Mouse (Mus musculus): ENCODE data around the gene Map3k15. TPM values are rescaled to one million over a fixed set of nuclear protein-coding genes. Genes with fewer than 3 reads are reported as not detected.

Gene Map3k15
- polyA plus RNA-seq, 1 experiment from 2014 or later: 0.27 TPM

GRCm38 (mm10) chrX:159973730-159974129 lies 14.5 kb upstream of the Map3k15 start:
- H3K36me3 ChIP-seq: no peaks in the 10 kb centered on the region
- H3K9me3 ChIP-seq: no peaks in the 10 kb centered on the region
- no peak for ATAC-seq (ENCODE audit: low FRiP score, low read depth)
- no peak overlapping the region for H3K27ac ChIP-seq
- H3K9ac ChIP-seq: no peak overlapping the region
- H3K4me3 ChIP-seq: no peak overlapping the region
- no peaks in the 10 kb centered on the region for H3K4me1 ChIP-seq
- H3K27me3 ChIP-seq: peaks cover 3% of the 10 kb centered on the region; the same call in 1 of the 2 replicates
- no peak overlapping the region for H3K4me2 ChIP-seq (replicated peaks)
- 27% methylated on average over 5 of the region's 5 CpGs for WGBS

- Histone ChIP-seq H3K9me3 (no peaks in the 10 kb centered on the region), H3K4me2 (replicated peaks) (no peak overlapping the region), H3K27ac (no peak overlapping the region), H3K4me3 (no peak overlapping the region), H3K4me1 (no peaks in the 10 kb centered on the region), H3K36me3 (no peaks in the 10 kb centered on the region), H3K27me3 (peaks cover 8% of the 10 kb centered on the region; the same call in 1 of the 2 replicates), H3K9ac (no peak overlapping the region)
- WGBS: 67% methylated on average over 3 of the region's 3 CpGs
- no peak for ATAC-seq (ENCODE audit: low FRiP score, low read depth)
Measured at GRCm38 (mm10) chrX:159976243-159976642, 12.0 kb upstream of the Map3k15 start.

GRCm38 (mm10) chrX:159995808-159996207 lies 7.6 kb downstream of the Map3k15 start:
- H3K4me3 ChIP-seq: no peak overlapping the region
- no peak for ATAC-seq (ENCODE audit: low FRiP score, low read depth)
- 84% methylated on average over 6 of the region's 6 CpGs for WGBS
- no peaks in the 10 kb centered on the region for H3K9me3 ChIP-seq
- no peak overlapping the region for H3K27ac ChIP-seq
- no peaks in the 10 kb centered on the region for H3K4me1 ChIP-seq
- H3K4me2 ChIP-seq (replicated peaks): no peak overlapping the region
- H3K9ac ChIP-seq: no peak overlapping the region
- H3K36me3 ChIP-seq: no peaks in the 10 kb centered on the region
- H3K27me3 ChIP-seq: peaks cover 18% of the 10 kb centered on the region; the same call in 1 of the 2 replicates

DNA sequence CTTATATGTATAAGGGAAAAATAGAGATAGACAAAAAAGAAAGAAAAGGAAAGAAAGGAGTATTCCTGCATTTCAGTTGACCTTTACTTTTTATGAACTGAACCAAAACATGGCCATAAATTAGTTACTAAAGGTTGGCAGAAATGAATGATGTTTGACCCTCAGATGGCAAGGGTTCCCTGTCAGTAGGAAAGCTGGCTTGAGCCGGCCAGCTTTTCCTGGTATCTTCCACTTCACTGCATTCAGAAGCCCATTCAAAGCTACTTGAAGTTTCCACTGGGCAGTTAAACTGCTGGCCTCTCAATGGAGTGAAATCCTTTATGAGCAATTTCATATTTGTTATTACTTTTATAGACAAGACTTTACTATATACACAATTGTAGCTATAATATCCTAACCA lies 65.1 kb downstream of the Map3k15 start:
- Histone ChIP-seq H3K9ac (no peak overlapping the region), H3K4me3 (no peak overlapping the region), H3K9me3 (no peaks in the 10 kb centered on the region), H3K27me3 (peaks cover 9% of the 10 kb centered on the region; the same call in 1 of the 2 replicates), H3K27ac (no peak overlapping the region), H3K36me3 (no peaks in the 10 kb centered on the region), H3K4me2 (replicated peaks) (no peak overlapping the region), H3K4me1 (no peaks in the 10 kb centered on the region)
- ATAC-seq (ENCODE audit: low FRiP score, low read depth): no peak
- WGBS: 50% methylated on average over 1 of the region's 1 CpGs

DNA sequence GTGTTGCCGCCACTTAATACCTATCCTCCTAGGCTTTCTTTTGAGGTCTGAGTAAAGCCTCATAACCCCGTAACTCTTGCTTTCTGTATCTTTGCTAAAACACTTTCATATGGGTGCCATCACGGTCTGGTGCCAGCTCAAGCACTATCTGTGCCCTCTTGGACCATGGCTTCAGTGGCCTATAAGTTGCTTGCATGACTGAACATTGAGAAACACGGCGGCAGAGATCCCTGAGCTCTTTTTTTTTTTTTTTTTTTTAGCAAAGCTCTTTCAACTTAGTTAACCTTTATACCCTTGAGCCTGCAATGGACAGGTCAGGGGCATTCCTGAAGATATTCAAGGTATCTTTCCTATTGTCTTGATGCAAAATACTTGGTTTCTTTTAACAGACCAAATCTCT lies 66.4 kb downstream of the Map3k15 start:
- no peak overlapping the region for H3K27ac ChIP-seq
- H3K36me3 ChIP-seq: no peaks in the 10 kb centered on the region
- H3K9me3 ChIP-seq: no peaks in the 10 kb centered on the region
- no peak overlapping the region for H3K9ac ChIP-seq
- H3K4me2 ChIP-seq (replicated peaks): no peak overlapping the region
- no peak for ATAC-seq (ENCODE audit: low FRiP score, low read depth)
- H3K4me1 ChIP-seq: no peaks in the 10 kb centered on the region
- peaks cover 11% of the 10 kb centered on the region; the same call in 1 of the 2 replicates for H3K27me3 ChIP-seq
- WGBS: 82% methylated on average over 5 of the region's 5 CpGs
- H3K4me3 ChIP-seq: no peak overlapping the region

DNA sequence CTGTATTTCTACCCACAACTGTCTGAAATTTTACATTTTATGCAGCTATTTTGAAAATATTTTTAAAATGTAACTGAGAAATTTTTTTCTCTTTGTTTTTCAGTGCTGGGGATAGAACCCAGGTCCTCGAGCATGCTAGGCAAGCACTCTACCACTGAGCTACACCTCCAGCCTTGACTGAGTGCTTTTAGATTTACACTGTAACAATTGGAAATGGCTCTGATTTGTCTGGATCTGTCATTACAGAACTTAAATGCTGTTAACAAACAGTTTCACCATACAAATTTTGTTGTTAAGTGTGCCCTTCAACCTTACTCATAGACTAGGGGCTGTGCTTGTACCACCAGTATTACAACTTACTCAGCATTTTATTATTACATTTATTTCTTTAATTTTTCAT lies 103.7 kb downstream of the Map3k15 start:
- H3K36me3 ChIP-seq: no peaks in the 10 kb centered on the region
- WGBS: 76% methylated on average over 1 of the region's 1 CpGs
- 0 out of 2 replicates have a peak, but pooled peaks cover 4% of the 10 kb centered on the region for H3K27me3 ChIP-seq
- H3K9ac ChIP-seq: no peak overlapping the region
- no peak for ATAC-seq (ENCODE audit: low FRiP score, low read depth)
- no peaks in the 10 kb centered on the region for H3K4me1 ChIP-seq
- no peaks in the 10 kb centered on the region for H3K9me3 ChIP-seq
- H3K4me3 ChIP-seq: no peak overlapping the region
- H3K4me2 ChIP-seq (replicated peaks): no peak overlapping the region
- no peak overlapping the region for H3K27ac ChIP-seq

DNA sequence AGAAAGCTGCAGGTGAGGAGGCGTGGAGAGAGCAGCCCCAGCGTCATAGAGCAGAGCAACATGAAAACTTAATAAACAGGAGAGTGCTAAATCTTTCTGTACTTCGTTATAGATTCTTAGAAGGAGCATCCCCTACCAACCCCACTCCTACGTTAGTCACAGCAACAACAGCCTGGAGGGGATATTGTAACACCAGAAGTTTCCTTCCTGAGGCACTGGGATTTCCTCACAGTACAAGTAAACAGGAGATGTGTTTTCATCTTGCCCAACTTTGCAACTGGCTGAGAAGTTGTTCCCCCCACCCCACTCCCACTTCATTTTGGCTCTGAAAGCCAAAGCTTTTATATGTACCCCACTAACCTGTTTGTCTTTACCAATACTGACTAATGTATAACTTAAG lies 119.6 kb downstream of the Map3k15 start:
- Histone ChIP-seq H3K9ac (no peak overlapping the region), H3K4me3 (no peak overlapping the region), H3K27ac (no peak overlapping the region), H3K36me3 (no peaks in the 10 kb centered on the region), H3K9me3 (no peaks in the 10 kb centered on the region), H3K27me3 (peaks cover 16% of the 10 kb centered on the region; the same call in 1 of the 2 replicates), H3K4me2 (replicated peaks) (no peak overlapping the region), H3K4me1 (no peaks in the 10 kb centered on the region)
- ATAC-seq (ENCODE audit: low FRiP score, low read depth): no peak
- WGBS: 58% methylated on average over 4 of the region's 4 CpGs

GRCm38 (mm10) chrX:160113777-160114176 lies 125.5 kb downstream of the Map3k15 start:
- H3K4me3 ChIP-seq: no peak overlapping the region
- no peaks in the 10 kb centered on the region for H3K4me1 ChIP-seq
- H3K4me2 ChIP-seq (replicated peaks): no peak overlapping the region
- WGBS: 88% methylated on average over 1 of the region's 1 CpGs
- H3K27me3 ChIP-seq: peaks cover 5% of the 10 kb centered on the region; the same call in 1 of the 2 replicates
- H3K27ac ChIP-seq: no peak overlapping the region
- no peaks in the 10 kb centered on the region for H3K9me3 ChIP-seq
- peaks cover under 1% of the 10 kb centered on the region; the same call in 1 of the 2 replicates for H3K36me3 ChIP-seq
- H3K9ac ChIP-seq: no peak overlapping the region
- ATAC-seq (ENCODE audit: low FRiP score, low read depth): no peak

- Histone ChIP-seq H3K4me3 (no peak overlapping the region), H3K9me3 (no peaks in the 10 kb centered on the region), H3K27me3 (peaks cover 10% of the 10 kb centered on the region; the same call in 1 of the 2 replicates), H3K4me1 (no peaks in the 10 kb centered on the region), H3K9ac (no peak overlapping the region), H3K27ac (no peak overlapping the region), H3K4me2 (replicated peaks) (no peak overlapping the region), H3K36me3 (peaks cover 11% of the 10 kb centered on the region; the same call in 1 of the 2 replicates)
- no peak for ATAC-seq (ENCODE audit: low FRiP score, low read depth)
Measured at GRCm38 (mm10) chrX:160116074-160116473, 127.8 kb downstream of the Map3k15 start.

DNA sequence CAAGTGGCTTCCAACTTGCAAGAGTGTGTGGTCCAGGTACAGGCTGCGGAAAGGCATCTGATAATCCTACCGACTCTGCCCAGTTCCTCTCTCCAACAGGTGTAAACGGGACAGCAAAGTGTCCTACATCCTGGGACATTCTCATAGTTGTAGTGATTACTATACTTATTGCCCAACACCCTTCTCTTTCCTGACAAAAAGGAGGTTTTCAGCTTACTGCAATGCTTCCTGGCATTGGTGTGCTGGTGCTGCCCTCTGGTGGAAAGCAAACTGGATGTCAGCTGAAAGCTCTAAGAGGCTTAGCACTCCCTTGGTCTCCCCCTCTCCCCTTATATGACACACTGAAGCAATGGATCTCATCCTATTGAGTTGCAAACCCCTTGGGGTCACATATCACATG lies 128.4 kb downstream of the Map3k15 start:
- Histone ChIP-seq H3K4me2 (replicated peaks) (no peak overlapping the region), H3K4me3 (no peak overlapping the region), H3K9me3 (no peaks in the 10 kb centered on the region), H3K27ac (no peak overlapping the region), H3K9ac (no peak overlapping the region), H3K4me1 (no peaks in the 10 kb centered on the region), H3K36me3 (peaks cover 12% of the 10 kb centered on the region; the same call in 1 of the 2 replicates), H3K27me3 (peaks cover 10% of the 10 kb centered on the region; the same call in 1 of the 2 replicates)
- 79% methylated on average over 3 of the region's 3 CpGs for WGBS
- ATAC-seq (ENCODE audit: low FRiP score, low read depth): no peak; the same call in 1 of the 2 replicates

DNA sequence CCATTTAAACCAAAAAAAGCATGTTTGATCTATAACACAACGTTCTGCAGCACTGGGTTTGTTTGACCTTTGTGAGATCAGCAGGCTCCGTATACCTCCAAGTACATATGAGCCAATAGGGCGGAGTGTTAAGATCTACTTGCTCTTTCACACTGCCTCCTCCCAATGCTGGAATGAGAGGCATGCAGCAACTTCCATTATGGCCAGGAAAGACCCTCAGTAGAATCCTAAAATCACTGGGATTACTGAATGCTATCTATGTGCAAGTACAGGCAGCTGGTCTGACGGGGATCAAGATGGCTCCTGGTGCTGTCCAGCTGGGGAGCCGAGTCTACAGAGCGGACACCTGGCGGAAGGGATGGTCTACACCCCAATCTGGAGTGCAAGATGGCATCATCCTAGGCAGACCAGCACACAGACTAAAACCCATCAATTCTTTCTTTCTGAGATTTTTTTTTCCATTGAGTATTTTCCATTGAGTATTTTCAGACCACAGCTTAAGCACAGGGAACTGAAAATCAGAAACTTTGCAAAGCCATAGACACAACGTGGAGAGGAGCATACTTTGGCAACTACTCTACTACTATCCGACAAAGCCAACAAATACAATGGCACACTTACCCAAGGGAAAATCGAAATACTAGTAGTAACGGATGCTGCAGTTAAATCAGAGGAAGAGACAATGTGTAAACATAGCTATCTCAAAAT lies 146.1 kb downstream of the Map3k15 start:
- no peak for ATAC-seq (ENCODE audit: low FRiP score, low read depth)
- Histone ChIP-seq H3K9me3 (no peaks in the 10 kb centered on the region), H3K27me3 (peaks cover 14% of the 10 kb centered on the region; the same call in 1 of the 2 replicates), H3K4me1 (peaks cover 3% of the 10 kb centered on the region; the same call in 1 of the 2 replicates), H3K36me3 (peaks cover 8% of the 10 kb centered on the region), H3K4me3 (no peak overlapping the region), H3K4me2 (replicated peaks) (no peak overlapping the region), H3K27ac (no peak overlapping the region), H3K9ac (no peak overlapping the region)
- 82% methylated on average over 11 of the region's 11 CpGs for WGBS

DNA sequence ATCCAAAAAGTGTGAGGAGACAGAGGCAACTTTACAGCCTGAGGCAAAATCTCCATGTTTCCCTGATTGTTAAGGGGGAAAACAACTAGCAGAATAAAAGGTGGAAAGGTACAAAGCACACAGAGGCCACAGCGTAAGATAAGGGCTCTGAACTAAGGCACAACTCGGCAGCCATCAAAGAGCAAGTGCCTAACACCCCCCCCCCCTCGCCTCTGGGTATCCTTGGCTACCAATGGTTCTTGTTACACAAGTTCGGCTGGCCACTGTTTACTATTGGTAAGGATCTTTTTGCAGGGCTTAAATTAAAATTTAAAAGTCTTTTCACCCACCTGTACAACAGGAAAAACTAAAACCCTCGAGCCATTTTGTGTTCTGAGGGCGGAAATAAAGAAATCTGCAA lies 147.5 kb downstream of the Map3k15 start:
- Histone ChIP-seq H3K4me3 (peak overlapping the region; percentile 63), H3K27ac (no peak overlapping the region), H3K36me3 (no peaks in the 10 kb centered on the region; the same call in 1 of the 2 replicates), H3K4me1 (peaks cover 3% of the 10 kb centered on the region; the same call in 1 of the 2 replicates), H3K9me3 (no peaks in the 10 kb centered on the region), H3K27me3 (peaks cover 14% of the 10 kb centered on the region; the same call in 1 of the 2 replicates), H3K9ac (no peak overlapping the region), H3K4me2 (replicated peaks) (peak overlapping the region; percentile 69)
- ATAC-seq (ENCODE audit: low FRiP score, low read depth): no peak
- 24% methylated on average over 6 of the region's 6 CpGs for WGBS
